Mouse (Mus musculus) gastrocnemius, adult 2 months (tissue): ENCODE measurements around the gene Hist2h2bb. TPM values are rescaled to one million over a fixed set of nuclear protein-coding genes. Genes with fewer than 3 reads are reported as not detected.
"Not testable (repeated sequence)": the region's sequence is repeated elsewhere in the genome, so short reads cannot be mapped to it uniquely, and the experiment has no call there.

ENCODE experiments used
- DNase-seq: peaks from one replicate; pipeline ENCODE4 v3.0.0; 2022
- H3K27ac ChIP-seq: fragments of 200-600 bp; 2 replicates; pipeline ENCODE4 v1.8.1; 2022; ENCODE audit warnings: mild to moderate bottlenecking
- H3K4me3 ChIP-seq: fragments of 200-600 bp; 2 replicates; pipeline ENCODE4 v1.8.1; 2022; ENCODE audit warnings: mild to moderate bottlenecking, moderate library complexity
- CTCF ChIP-seq: fragments of 200-600 bp; IDR thresholded peaks from 2 replicates; pipeline ENCODE4 v1.8.1; 2022; ENCODE audit warnings: antibody characterized with exemption, mild to moderate bottlenecking, moderate library complexity
- intact Hi-C: fragments of 180-260 bp; cut with DNase I; formaldehyde crosslinking; loops from one replicate; pipeline ENCODE4 v1.15.1; 2025
- total RNA-seq, 2 experiments: library from RNA; stranded (reverse); gene quantifications; 2 replicates each; pipeline ENCODE4 v1.2.3; 2021

Gene Hist2h2bb
- total RNA-seq, 2 experiments from 2014 or later = 18.6 to 24.8 TPM

DNA sequence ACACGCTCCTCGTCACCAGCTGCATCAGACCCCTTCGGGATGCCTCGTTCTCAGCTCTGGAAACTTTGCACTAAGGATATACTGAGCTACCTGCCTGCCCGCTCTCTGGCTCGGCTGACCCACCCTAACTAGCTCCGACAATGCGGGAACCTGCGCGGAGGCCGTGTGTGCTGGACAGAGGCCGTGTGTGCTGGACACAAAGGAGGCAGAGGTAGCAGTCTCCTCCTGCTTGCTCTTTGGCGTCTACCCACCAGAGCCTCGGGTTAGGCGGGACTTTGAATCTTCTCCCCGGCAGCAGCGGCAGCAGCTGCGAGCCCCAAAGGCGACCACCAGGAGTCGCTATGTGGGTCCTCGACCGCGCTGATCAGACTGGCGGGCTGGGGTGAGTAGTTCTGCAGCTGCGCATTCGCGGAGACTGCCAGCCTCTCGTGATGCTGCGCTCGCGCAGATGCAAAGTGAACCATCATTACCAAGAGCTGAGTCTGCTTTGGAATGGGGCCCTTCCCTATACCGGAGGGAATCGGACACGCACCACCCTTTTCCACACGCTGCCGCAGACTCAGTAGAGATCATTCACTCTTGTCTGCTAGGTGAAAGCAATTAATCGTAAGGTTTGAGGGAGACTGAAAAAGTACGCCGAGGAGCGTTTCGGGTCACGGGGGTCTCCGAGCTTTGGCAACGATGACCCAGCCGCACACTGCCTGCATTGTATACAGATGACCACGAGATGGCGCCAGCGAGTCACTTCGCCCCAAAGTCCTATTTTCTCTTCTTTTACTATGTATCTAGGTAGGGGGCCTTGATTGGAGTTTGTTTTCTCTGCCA, 8.5 kb downstream of the Hist2h2bb start:
- intact Hi-C loops = loop anchor here (5.0 kb wide), 1 partner anchor 164 kb away; no protein-coding TSS in a partner anchor
- peak overlapping the region; percentile 82 for H3K4me3 ChIP-seq

DNA sequence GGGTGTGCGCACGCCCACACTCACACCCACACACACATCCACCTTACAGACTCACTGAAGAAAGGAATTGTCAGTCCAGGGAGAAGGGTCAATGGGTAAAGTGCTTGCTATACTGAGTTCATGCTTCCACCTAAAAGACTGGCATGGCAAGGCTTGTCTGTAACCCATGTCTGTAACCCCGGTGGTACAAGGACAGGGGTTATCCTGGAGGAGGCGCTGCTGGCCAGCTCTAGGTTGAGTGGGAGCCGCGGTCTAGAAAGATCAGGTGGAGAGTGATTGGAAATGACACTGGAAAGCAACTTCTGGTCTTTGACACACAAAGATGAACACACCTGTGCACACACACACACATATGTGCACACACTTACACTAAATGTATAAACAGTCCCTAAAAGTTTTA, 11.1 kb downstream of the Hist2h2bb start:
- no peak for DNase-seq
- TF ChIP-seq CTCF = no peak
- Histone ChIP-seq H3K27ac (no peak overlapping the region), H3K4me3 (no peak overlapping the region)
- intact Hi-C loops = no loop called here

More for the DNA sequence above, 8.5 kb downstream of the Hist2h2bb start:
- H3K27ac ChIP-seq = peak overlapping the region; percentile 81
- peak; percentile 93 for DNase-seq
- TF ChIP-seq CTCF = peak; percentile 68

GRCm38 (mm10) chr3:96284457-96284856, 14.9 kb downstream of the Hist2h2bb start:
- no peak overlapping the region for H3K4me3 ChIP-seq
- intact Hi-C loops = no loop called here
- no peak for DNase-seq

GRCm38 (mm10) chr3:96287334-96287733, 17.8 kb downstream of the Hist2h2bb start:
- H3K4me3 ChIP-seq, intact Hi-C loops, H3K27ac ChIP-seq, DNase-seq: not testable (repeated sequence)
- TF ChIP-seq CTCF = peak; percentile 59

More at GRCm38 (mm10) chr3:96284457-96284856, 14.9 kb downstream of the Hist2h2bb start:
- peak; percentile 39 for TF ChIP-seq CTCF
- H3K27ac ChIP-seq = no peak overlapping the region

GRCm38 (mm10) chr3:96289201-96289600, 19.6 kb downstream of the Hist2h2bb start:
- intact Hi-C loops = no loop called here

DNA sequence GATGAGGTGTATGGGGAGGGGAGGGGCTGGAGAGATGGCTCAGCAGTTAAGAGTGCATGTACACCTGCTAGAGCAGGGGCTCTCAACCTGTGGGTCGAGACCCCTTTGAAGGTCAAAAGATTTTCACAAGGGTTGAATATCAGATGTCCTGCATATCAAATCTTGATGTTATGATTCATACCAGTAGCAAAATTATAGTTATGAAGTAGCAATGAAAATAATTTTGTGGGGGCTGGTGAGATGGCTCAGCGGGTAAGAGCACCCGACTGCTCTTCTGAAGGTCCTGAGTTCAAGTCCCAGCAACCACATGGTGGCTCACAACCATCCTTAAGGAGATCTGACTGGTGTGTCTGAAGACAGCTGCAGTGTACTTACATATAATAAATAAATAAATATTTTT, 21.2 kb downstream of the Hist2h2bb start:
- H3K4me3 ChIP-seq, DNase-seq, intact Hi-C loops, H3K27ac ChIP-seq: not testable (repeated sequence)

More at GRCm38 (mm10) chr3:96289201-96289600, 19.6 kb downstream of the Hist2h2bb start:
- TF ChIP-seq CTCF = no peak
- Histone ChIP-seq H3K4me3 (no peak overlapping the region), H3K27ac (no peak overlapping the region)
- DNase-seq = no peak

- TF ChIP-seq CTCF = no peak
- DNase-seq = no peak
- intact Hi-C loops = no loop called here
- H3K27ac ChIP-seq = no peak overlapping the region
- no peak overlapping the region for H3K4me3 ChIP-seq
Measured at GRCm38 (mm10) chr3:96292641-96293040, 23.1 kb downstream of the Hist2h2bb start.

- H3K27ac ChIP-seq = no peak overlapping the region
- H3K4me3 ChIP-seq = peak overlapping the region; percentile 5
- intact Hi-C loops = no loop called here
- TF ChIP-seq CTCF = no peak
- no peak for DNase-seq
Measured at GRCm38 (mm10) chr3:96293368-96293767, 23.8 kb downstream of the Hist2h2bb start.

GRCm38 (mm10) chr3:96293787-96294186, 24.2 kb downstream of the Hist2h2bb start, which contains the start of gene Fcgr1:
Gene Fcgr1 (minus strand): TSS chr3:96293969.
- Histone ChIP-seq H3K4me3 (peak within 1 kb of the TSS; percentile 5), H3K27ac (no peak within 1 kb of the TSS)
- DNase-seq = no peak
- TF ChIP-seq CTCF = no peak
- intact Hi-C loops = no loop called here

- no peak overlapping the region for H3K27ac ChIP-seq
- no peak overlapping the region for H3K4me3 ChIP-seq
- intact Hi-C loops = no loop called here
- no peak for TF ChIP-seq CTCF
- no peak for DNase-seq
Measured at GRCm38 (mm10) chr3:96298360-96298759, 28.8 kb downstream of the Hist2h2bb start.

- TF ChIP-seq CTCF = no peak
Measured at GRCm38 (mm10) chr3:96299562-96299961, 30.0 kb downstream of the Hist2h2bb start.

GRCm38 (mm10) chr3:96300706-96301529, 31.4 kb downstream of the Hist2h2bb start:
- no peak for DNase-seq
- TF ChIP-seq CTCF = no peak
- intact Hi-C loops = no loop called here
- Histone ChIP-seq H3K27ac (peak overlapping the region; percentile 40; the same call in 1 of the 2 replicates), H3K4me3 (peak overlapping the region; percentile 68)

More at GRCm38 (mm10) chr3:96299562-96299961, 30.0 kb downstream of the Hist2h2bb start:
- DNase-seq = no peak
- Histone ChIP-seq H3K4me3 (no peak overlapping the region), H3K27ac (no peak overlapping the region)
- intact Hi-C loops = no loop called here

DNA sequence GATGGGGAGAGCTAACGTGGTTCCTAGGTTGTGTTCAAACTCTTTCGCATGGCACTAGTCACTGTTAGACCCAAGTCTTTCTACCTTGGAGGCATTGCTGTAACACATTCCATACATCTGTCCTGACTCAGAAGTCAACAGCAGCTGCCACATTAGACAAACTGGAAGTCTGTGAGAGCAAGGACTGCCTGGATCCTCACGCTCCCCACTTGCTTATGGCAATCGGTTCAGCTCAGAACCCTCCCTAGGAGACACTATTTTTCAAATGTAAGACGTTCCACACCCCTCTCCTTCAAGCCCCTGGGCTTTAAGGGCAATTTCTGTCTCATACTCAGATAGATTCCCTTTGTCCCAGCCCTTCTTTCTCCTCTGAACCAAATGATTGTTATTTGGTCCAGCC, 32.5 kb downstream of the Hist2h2bb start:
- no peak for DNase-seq
- Histone ChIP-seq H3K4me3 (no peak overlapping the region), H3K27ac (no peak overlapping the region)
- intact Hi-C loops = no loop called here
- TF ChIP-seq CTCF = no peak
